In the genomic region with DNA sequence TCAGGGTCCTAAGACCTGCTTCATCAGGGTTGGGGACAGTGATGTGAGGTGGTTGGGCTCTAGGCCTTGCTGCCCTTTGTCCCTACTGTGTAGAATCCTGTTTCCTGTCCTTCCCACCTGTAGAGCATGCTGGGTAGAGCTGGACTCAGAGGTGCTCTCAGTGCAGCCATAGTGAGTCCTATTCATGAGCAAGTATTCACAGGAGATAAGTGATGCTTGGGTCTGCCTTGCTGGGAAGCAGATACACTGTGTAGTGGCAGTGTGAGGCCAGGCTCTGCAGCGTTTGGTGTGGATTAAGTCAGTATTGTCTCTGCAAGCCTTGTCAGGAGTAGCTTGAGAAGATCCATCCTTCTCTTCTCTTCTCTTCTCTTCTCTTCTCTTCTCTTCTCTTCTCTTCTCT, we compare ENCODE assay signal across 16 mouse cellular contexts. TPM values are rescaled to one million over a fixed set of nuclear protein-coding genes. Genes with fewer than 3 reads are reported as not detected.
A peak's percentile ranks its signal among the peaks of the same experiment; 100 is the strongest.
DNase-seq lines count a peak whose midpoint lies in the region; ATAC-seq and TF ChIP-seq lines count a peak whose summit lies in the region.
"Had no signal": no experiment of that assay in that cellular context is flagged by ENCODE, and none has a peak within 500 bp of the region (broad histone marks: within the 10 kb centered on the region; RNA-seq: fewer than 3 reads in every experiment).

No protein-coding gene starts in this region.

- no peaks in the 10 kb centered on the region for H3K9me3 ChIP-seq in heart, embryonic 12.5 days (replicated peaks)
- H3K9me3 ChIP-seq in liver, postnatal 0 days (ENCODE audit: low read length) = no peaks in the 10 kb centered on the region
- H3K9me3 ChIP-seq: embryonic facial prominence, embryonic 15.5 days; forebrain, embryonic 15.5 days; hindbrain, embryonic 13.5 days had no signal

- H3K4me3 ChIP-seq in heart, embryonic 12.5 days = no peak overlapping the region
- no peak overlapping the region for H3K4me3 ChIP-seq in heart, adult 2 months
- no peak overlapping the region for H3K4me3 ChIP-seq in bone marrow, adult 2 months (replicated peaks; ENCODE audit: control insufficient read depth, low read depth, low read length)
- no peak overlapping the region; the same call in 1 of the 2 replicates for H3K4me3 ChIP-seq in liver, postnatal 0 days (ENCODE audit: low read depth, low read length)
- H3K4me3 ChIP-seq: embryonic facial prominence, embryonic 15.5 days; forebrain, embryonic 15.5 days; hindbrain, embryonic 13.5 days had no signal

- 0 out of 2 replicates have a peak, but pooled peaks have one; percentile 51 for ATAC-seq in heart, embryonic 12.5 days (ENCODE audit: insufficient number of reproducible peaks, low FRiP score)
- peak; percentile 58 for ATAC-seq in erythroid progenitor cell, adult 5-6 weeks (replicated peaks; ENCODE audit: low FRiP score, poor library complexity, severe bottlenecking)
- ATAC-seq in liver, postnatal 0 days = peak; percentile 27
- ATAC-seq: forebrain, embryonic 15.5 days; intestine, postnatal 0 days had no signal

- H3K27ac ChIP-seq in heart, embryonic 12.5 days (ENCODE audit: poor library complexity, severe bottlenecking) = no peak overlapping the region
- H3K27ac ChIP-seq in heart, adult 2 months = no peak overlapping the region
- H3K27ac ChIP-seq in bone marrow, adult 2 months (ENCODE audit: control insufficient read depth, insufficient read depth, low read depth, low read length, poor library complexity) = peak overlapping the region; percentile 73
- peak overlapping the region; percentile 91 for H3K27ac ChIP-seq in liver, postnatal 0 days (ENCODE audit: low read depth)
- H3K27ac ChIP-seq: embryonic facial prominence, embryonic 15.5 days; forebrain, embryonic 15.5 days; hindbrain, embryonic 13.5 days had no signal

- no peak overlapping the region for H3K4me2 ChIP-seq in heart, embryonic 12.5 days
- peak overlapping the region; percentile 59 for H3K4me2 ChIP-seq in liver, postnatal 0 days (ENCODE audit: low read depth, low read length)
- H3K4me2 ChIP-seq: embryonic facial prominence, embryonic 15.5 days; forebrain, embryonic 15.5 days; hindbrain, embryonic 13.5 days had no signal

- no peaks in the 10 kb centered on the region for H3K27me3 ChIP-seq in heart, embryonic 12.5 days (replicated peaks)
- no peaks in the 10 kb centered on the region for H3K27me3 ChIP-seq in heart, adult 2 months (ENCODE audit: control insufficient read depth, insufficient read depth, low read length)
- no peaks in the 10 kb centered on the region for H3K27me3 ChIP-seq in liver, postnatal 0 days (ENCODE audit: insufficient read depth, low read length)
- H3K27me3 ChIP-seq: embryonic facial prominence, embryonic 15.5 days; forebrain, embryonic 15.5 days; hindbrain, embryonic 13.5 days had no signal

- WGBS in heart, embryonic 12.5 days = 42% methylated on average over 1 of the region's 1 CpGs
- WGBS in heart, adult 2 months = 90% methylated on average over 1 of the region's 1 CpGs
- 79% methylated on average over 1 of the region's 1 CpGs for WGBS in bone marrow, adult 2 months
- 68% methylated on average over 1 of the region's 1 CpGs for WGBS in liver, postnatal 0 days (ENCODE audit: insufficient replicate concordance)

- no peak for TF ChIP-seq EP300 in heart, adult 2 months (IDR thresholded peaks at IDR 0.05; ENCODE audit: insufficient read depth, low read depth, low read length)
- no peak for TF ChIP-seq EP300 in liver, postnatal 0 days (IDR thresholded peaks at IDR 0.05; ENCODE audit: low read depth)

- TF ChIP-seq CTCF in heart, adult 2 months (IDR thresholded peaks at IDR 0.05) = no peak
- no peak for TF ChIP-seq CTCF in bone marrow, adult 2 months (IDR thresholded peaks at IDR 0.05; ENCODE audit: control insufficient read depth, insufficient read depth, low read length)
- no peak for TF ChIP-seq CTCF in liver, postnatal 0 days (IDR thresholded peaks at IDR 0.05; ENCODE audit: low read depth)

- peaks cover 22% of the 10 kb centered on the region for H3K4me1 ChIP-seq in heart, embryonic 12.5 days (replicated peaks)
- H3K4me1 ChIP-seq in heart, adult 2 months (ENCODE audit: control insufficient read depth, insufficient read depth, low read length) = peaks cover 3% of the 10 kb centered on the region
- H3K4me1 ChIP-seq in bone marrow, adult 2 months (ENCODE audit: control insufficient read depth, insufficient read depth, low read length) = peaks cover 2% of the 10 kb centered on the region; the same call in 1 of the 2 replicates
- peaks cover 31% of the 10 kb centered on the region for H3K4me1 ChIP-seq in liver, postnatal 0 days (ENCODE audit: insufficient read depth)
- H3K4me1 ChIP-seq: forebrain, embryonic 15.5 days; hindbrain, embryonic 13.5 days had no signal

- peaks cover 31% of the 10 kb centered on the region for H3K36me3 ChIP-seq in heart, embryonic 12.5 days
- H3K36me3 ChIP-seq in heart, adult 2 months (ENCODE audit: control insufficient read depth, insufficient read depth, low read length) = no peaks in the 10 kb centered on the region
- peaks cover 26% of the 10 kb centered on the region for H3K36me3 ChIP-seq in liver, postnatal 0 days (replicated peaks; ENCODE audit: insufficient read depth, low read length)

- H3K79me2 ChIP-seq in heart, adult 2 months (replicated peaks; ENCODE audit: control insufficient read depth, insufficient read depth, low read length) = peaks cover 3% of the 10 kb centered on the region; the same call in 1 of the 2 replicates

- no peak for TF ChIP-seq POLR2A in heart, adult 2 months (IDR thresholded peaks at IDR 0.05; ENCODE audit: insufficient read depth, low read depth, low read length)
- no peak for TF ChIP-seq POLR2A in bone marrow, adult 2 months (IDR thresholded peaks at IDR 0.05; ENCODE audit: borderline replicate concordance, control insufficient read depth, low read depth, low read length)

- H3K9ac ChIP-seq in heart, embryonic 12.5 days = no peak overlapping the region
- no peak overlapping the region for H3K9ac ChIP-seq in heart, adult 2 months (ENCODE audit: low read depth, low read length)
- H3K9ac ChIP-seq in liver, postnatal 0 days (replicated peaks) = peak overlapping the region; percentile 53
- H3K9ac ChIP-seq: embryonic facial prominence, embryonic 15.5 days; forebrain, embryonic 15.5 days; hindbrain, embryonic 13.5 days had no signal

- intact Hi-C loops in heart, adult 2 months (cut with DNase I) = no loop called here

- DNase-seq in heart, adult 2 months = no peak
- DNase-seq in liver, postnatal 0 days = no peak
- no peak for DNase-seq in cerebellum, adult 9-11 months
- no peak for DNase-seq in kidney, adult 8-10 months
- no peak for DNase-seq in layer of hippocampus, postnatal 25 days (ENCODE audit: extremely low spot score in 1 of 2, low spot score in 1 of 2)
- DNase-seq: adrenal gland, adult 8-10 months; cerebellum, adult 8-10 months; kidney, postnatal 10 days; lung, postnatal 14 days had no signal

RNA-seq across cellular contexts. Expression of a gene that starts 23.9 kb away (rescaled TPM):
- 70.2 and 70.7 TPM in 2 replicates for polyA plus RNA-seq in heart, embryonic 12.5 days (2016; fragmentation: Nextera tagmentation; extraction: Ambion mirVana)
- total RNA-seq in heart, adult 2 months (2021) = 10 to 100 TPM; 55.1 to 58.3 TPM
- polyA plus RNA-seq in heart, adult 2 months (2012; rRNA removed) = 28.5 and 29.9 TPM in 2 replicates
- 38.8 and 59.9 TPM in 2 replicates for polyA plus RNA-seq in bone marrow, adult 2 months (2011; ENCODE audit: insufficient read depth, insufficient read length, low replicate concordance, missing spikeins)
- total RNA-seq in erythroid progenitor cell, adult 5-6 weeks (2015; ENCODE audit: low replicate concordance) = 71.7 and 96.2 TPM in 2 replicates
- 108 and 150 TPM in 2 replicates for total RNA-seq in erythroid progenitor cell, adult 5-6 weeks (2017; ENCODE audit: low replicate concordance)
- polyA plus RNA-seq in liver, postnatal 0 days (2015; fragmentation: Nextera tagmentation; extraction: Ambion mirVana) = 27.8 and 33.8 TPM in 2 replicates
- total RNA-seq in layer of hippocampus, postnatal 25 days (2021) = 100 to 1,000 TPM; 238 to 254 TPM

RNA-seq across cellular contexts. Expression of a gene that starts 46.2 kb away (rescaled TPM):
- 35.9 and 38.6 TPM in 2 replicates for polyA plus RNA-seq in heart, embryonic 12.5 days (2016; fragmentation: Nextera tagmentation; extraction: Ambion mirVana)
- total RNA-seq in heart, adult 2 months (2021) = 10 to 100 TPM; 45.9 to 52.7 TPM
- polyA plus RNA-seq in heart, adult 2 months (2012; rRNA removed) = 20.2 and 30.1 TPM in 2 replicates
- polyA plus RNA-seq in bone marrow, adult 2 months (2011; ENCODE audit: insufficient read depth, insufficient read length, low replicate concordance, missing spikeins) = 5.5 and 10.9 TPM in 2 replicates
- total RNA-seq in erythroid progenitor cell, adult 5-6 weeks (2015; ENCODE audit: low replicate concordance) = 4.6 and 6.8 TPM in 2 replicates
- 6.8 and 10.8 TPM in 2 replicates for total RNA-seq in erythroid progenitor cell, adult 5-6 weeks (2017; ENCODE audit: low replicate concordance)
- polyA plus RNA-seq in liver, postnatal 0 days (2015; fragmentation: Nextera tagmentation; extraction: Ambion mirVana) = 12.6 and 14.7 TPM in 2 replicates
- 10 to 100 TPM; 81.3 to 84.0 TPM for total RNA-seq in layer of hippocampus, postnatal 25 days (2021)

Comparison
In these comparisons a context has a peak if more than half of its experiments do, and no peak if none do; other contexts are left out.
1. H3K27ac ChIP-seq: peak in bone marrow, adult 2 months (single experiment) and liver, postnatal 0 days (single experiment); none in heart, embryonic 12.5 days (single experiment) and heart, adult 2 months (single experiment).
2. Peak in every context shown above with its lines, with median percentiles within 50 percentile points of each other: ATAC-seq.